Mouse (Mus musculus) testis, postnatal 10 days (tissue): ENCODE results near the gene Hoxd12.

Source experiments
- DNase-seq: peaks from one replicate; pipeline ENCODE4 v3.0.0; 2021; ENCODE audit warnings: low spot score

The Hoxd12 gene

GRCm38 (mm10) chr2:74695813-74696430 is 21.1 kb downstream of the Hoxd12 start:
- no peak for DNase-seq

- DNase-seq: no peak
Observed at GRCm38 (mm10) chr2:74696442-74697335, 21.9 kb downstream of the Hoxd12 start.

DNA sequence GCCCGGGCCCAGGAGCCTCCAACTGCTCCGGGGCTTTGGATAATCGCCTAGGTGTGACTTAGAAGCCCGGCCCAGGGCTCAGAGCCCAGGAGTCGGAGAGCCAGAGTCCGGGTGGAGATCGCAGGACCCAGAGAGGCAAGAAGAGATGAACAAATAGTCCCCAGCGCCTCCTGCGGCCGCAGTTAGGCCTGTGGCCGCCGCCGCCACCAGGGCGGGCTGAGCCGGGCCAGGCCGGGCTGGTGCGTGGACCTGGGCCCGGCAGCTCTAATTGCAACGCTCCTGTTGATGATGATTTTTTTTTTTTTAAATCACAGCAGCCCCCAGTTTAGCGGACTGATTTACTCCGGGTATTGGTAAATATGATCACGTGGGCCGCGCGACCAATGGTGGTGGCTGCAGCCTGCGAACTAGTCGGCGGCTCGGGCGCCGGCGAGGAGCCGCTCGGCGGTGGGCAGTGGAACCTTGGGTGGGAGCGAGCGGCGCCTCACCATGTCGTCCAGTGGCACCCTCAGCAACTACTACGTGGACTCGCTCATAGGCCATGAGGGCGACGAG is 22.8 kb downstream of the Hoxd12 start, which contains the start of gene Hoxd9:
TSS of gene Hoxd9 (plus strand) at position 161 of the 555 bp plus-strand sequence.
- peak; percentile 81 for DNase-seq

- DNase-seq: peak; percentile 64
Observed at GRCm38 (mm10) chr2:74698201-74699052, 23.6 kb downstream of the Hoxd12 start.

DNA sequence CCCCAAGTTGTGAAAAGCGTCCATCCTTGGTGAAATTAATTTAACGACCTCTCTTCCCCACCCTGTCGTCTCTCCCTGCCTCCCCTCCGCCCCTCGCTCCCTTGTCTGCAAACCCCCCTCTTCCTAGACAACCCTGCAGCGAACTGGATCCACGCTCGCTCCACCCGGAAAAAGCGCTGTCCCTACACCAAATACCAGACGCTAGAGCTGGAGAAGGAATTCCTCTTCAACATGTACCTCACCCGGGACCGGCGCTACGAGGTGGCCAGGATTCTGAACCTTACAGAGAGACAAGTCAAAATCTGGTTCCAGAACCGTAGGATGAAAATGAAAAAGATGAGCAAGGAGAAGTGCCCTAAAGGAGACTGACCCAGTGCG is 24.2 kb downstream of the Hoxd12 start:
- DNase-seq: no peak

GRCm38 (mm10) chr2:74699664-74700545 is 25.1 kb downstream of the Hoxd12 start:
- DNase-seq: peak; percentile 65

GRCm38 (mm10) chr2:74700546-74701112 is 25.8 kb downstream of the Hoxd12 start:
- DNase-seq: no peak

DNA sequence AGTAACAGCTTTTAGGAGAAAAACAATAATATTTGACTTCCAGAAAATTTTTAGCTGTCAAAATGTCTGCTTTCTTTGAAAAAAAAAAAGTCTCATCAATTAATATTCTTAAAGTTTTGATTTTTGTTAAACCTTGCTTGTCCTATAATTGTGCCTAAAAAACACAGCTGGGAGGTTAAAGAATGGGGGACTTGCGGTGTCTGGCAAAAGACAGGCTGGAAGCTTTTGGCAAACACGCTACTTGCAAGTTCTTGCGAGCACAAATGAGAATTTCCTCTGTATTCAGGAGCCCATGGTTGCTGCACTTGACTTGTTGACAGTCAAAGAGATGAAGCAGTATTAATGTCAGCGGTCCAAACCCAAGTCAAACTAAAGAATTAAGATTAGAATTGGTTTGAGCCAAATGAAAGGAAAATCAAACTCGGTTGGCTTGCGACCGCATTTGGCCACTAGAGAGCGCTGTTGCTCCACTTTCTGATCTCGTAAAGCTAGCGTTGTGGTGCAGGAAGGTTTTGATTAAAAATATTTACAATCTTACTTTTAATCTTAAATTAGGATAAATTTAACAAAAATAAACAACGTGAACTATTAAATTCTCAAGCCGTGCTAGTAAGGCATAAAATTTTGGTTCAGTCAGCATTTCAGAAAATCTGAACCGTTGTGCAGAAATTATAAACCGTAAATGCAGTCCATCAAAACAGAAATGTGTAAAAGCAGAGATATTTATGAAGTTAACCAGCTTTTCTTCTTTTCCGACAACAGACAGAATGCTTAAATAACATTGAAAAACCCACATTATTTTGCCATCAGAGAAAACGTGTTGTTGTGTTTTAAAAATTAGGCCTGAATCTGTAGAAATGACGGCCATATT is 27.4 kb downstream of the Hoxd12 start:
- DNase-seq: peak; percentile 92

DNA sequence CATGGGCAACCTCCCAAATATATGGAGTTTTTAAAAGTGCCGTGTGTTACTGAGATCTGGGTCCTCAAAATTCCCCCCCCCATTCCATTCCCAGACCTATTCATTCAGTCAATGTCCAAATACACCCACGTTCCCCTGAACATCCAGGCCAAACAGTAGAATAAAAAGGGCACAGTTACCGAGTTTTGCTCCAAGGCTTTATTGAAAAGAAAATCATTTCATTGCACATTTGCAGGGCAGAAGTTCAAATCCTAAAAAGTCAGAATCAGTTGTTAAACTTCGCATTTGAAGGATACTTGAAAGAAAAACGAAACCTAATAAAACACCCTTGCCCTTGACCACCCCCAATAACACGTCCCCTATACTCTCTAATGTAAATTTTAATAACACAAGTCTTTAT is 28.0 kb downstream of the Hoxd12 start:
- DNase-seq: peak; percentile 25

- DNase-seq: peak; percentile 41
Observed at GRCm38 (mm10) chr2:74703317-74703716, 28.5 kb downstream of the Hoxd12 start.

DNA sequence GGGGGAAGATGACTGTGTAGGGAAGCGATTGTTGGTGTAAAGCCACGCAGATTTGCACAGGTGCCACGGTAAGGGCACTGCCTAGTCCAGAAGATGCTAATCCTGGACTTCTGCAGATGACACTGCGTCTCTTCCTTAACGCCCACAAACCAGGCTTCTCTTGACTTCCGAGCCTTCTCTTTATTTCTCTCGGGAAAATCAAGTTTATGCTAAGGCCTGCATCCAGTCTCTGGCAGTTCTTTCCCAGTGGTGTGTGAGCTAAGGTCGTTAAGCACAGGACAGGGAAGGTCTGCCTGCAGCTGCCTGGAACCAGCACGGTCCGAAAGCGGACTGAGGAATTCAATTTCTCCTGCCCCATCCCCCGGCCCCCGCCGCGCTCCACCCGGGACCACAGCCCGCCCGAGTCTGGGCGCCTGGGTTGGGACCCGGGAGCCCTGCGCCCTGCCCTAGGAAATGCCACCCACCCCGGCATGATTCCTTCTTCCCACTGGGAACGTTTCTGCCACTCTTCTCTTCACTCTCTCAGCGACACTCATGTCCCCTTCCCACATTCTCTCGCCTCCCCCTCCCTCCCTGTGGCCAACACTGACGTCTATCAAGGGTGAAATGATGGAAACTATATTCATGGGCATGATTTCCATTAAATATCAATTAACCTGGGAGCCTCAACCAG is 29.0 kb downstream of the Hoxd12 start:
- DNase-seq: peak; percentile 64

GRCm38 (mm10) chr2:74704393-74704998 is 29.7 kb downstream of the Hoxd12 start, which contains the start of gene Hoxd8:
Gene Hoxd8, plus strand, starts transcription at chr2:74704615.
- peak; percentile 89 for DNase-seq

DNA sequence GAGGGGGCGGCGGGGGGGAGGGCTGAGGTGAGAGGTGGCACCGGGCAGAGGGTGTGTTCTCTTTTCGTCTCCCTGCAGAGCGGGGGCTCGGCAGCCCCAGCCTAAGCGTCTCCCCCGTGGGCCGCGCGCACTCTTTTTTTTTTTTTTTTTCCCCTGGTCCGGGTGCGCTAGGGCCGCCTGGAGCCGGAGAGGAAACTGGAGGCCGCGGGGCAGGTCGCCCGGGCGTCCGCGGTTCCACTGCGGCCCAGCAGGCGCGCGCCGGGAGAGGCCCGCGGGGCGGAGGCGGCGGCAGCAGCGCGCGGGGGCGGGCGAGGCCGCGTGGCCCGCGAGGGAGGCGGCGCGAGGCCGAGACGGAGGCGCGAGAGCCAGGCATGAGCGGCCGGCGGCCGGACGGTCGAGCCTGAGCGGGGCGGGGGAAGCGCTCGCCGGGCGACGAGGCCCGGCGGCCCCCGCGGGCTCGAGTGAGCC is 30.2 kb downstream of the Hoxd12 start:
- DNase-seq: peak; percentile 60

- peak; percentile 74 for DNase-seq
Observed at GRCm38 (mm10) chr2:74705467-74706089, 30.8 kb downstream of the Hoxd12 start.

DNA sequence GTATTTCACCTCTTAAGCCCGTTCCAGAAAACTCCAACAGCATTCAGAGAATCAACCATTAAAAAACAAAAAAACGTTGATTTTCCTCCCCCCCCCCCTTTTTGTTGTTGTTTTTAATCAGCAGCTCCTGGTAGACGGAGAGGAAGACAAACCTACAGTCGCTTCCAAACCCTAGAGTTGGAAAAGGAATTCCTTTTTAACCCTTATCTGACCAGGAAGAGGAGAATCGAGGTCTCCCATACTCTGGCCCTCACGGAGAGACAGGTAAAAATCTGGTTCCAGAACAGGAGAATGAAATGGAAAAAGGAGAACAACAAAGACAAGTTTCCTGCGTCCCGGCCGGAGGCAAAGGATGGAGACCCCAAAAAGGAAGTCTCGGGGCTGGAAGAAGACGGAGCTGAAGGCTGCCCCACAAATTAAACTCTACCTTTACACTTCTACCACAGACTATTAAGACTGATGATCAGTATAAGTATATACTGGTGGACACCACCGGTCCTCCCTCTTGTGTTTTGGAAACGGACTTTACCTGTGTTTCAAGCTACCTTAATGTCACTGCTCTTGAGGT is 31.7 kb downstream of the Hoxd12 start:
- peak; percentile 34 for DNase-seq

DNA sequence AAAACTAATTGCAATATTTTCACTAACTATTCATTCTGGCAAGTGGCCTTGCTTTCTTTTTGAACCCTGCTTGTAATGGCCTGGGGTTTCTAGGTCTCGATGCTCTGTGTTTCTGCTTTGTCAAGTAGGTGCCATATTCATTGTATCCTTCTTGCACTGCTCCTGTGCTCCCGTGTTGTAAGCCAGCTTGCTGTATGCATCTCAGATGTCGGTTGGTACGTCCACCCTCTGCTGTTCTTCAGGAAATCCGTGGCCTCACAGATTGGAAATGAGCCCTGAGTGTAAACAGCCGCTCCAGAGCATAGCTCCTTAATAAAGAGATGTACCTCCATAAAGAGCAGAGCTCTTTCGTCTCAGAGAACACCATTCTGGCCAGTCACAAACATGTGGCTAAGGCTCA is 32.8 kb downstream of the Hoxd12 start:
- peak; percentile 37 for DNase-seq

- peak; percentile 45 for DNase-seq
Observed at GRCm38 (mm10) chr2:74708676-74709075, 33.9 kb downstream of the Hoxd12 start.
